Mouse (Mus musculus) central nervous system, embryonic 11.5 days (tissue): ENCODE results near the gene Gm21915. TPM values are rescaled to one million over a fixed set of nuclear protein-coding genes. Genes with fewer than 3 reads are reported as not detected.

Experiments
- polyA plus RNA-seq: library from polyadenylated mRNA; depleted of rRNA; stranded (reverse); fragments of >200 nt; gene quantifications from 2 replicates; pipeline ENCODE4 v1.2.3, GENCODE M21; 2012; rRNA removed

Gm21915 gene
- polyA plus RNA-seq, result not detected in 2 replicates

DNA sequence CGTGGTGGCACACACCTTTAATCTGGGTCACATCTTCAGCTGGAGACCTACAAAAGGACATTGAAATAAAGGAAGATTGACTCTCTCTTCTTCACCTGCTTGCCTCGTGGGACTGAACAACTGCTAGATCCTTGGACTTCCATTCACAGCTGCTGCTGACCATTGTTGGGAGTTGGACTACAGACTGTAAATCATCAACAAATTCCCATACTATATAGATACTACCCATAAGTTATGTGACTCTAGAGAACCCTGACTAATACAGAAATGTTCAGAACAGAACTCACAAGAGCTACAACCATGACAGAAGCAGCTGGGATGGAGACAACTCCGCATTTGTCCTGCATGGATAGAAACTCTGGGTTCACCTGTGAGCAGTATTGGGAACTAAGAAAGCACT lies at the start of gene Gm21915:
Gene Gm21915 (plus strand): TSS at position 301 of the 400 bp plus-strand sequence.

DNA sequence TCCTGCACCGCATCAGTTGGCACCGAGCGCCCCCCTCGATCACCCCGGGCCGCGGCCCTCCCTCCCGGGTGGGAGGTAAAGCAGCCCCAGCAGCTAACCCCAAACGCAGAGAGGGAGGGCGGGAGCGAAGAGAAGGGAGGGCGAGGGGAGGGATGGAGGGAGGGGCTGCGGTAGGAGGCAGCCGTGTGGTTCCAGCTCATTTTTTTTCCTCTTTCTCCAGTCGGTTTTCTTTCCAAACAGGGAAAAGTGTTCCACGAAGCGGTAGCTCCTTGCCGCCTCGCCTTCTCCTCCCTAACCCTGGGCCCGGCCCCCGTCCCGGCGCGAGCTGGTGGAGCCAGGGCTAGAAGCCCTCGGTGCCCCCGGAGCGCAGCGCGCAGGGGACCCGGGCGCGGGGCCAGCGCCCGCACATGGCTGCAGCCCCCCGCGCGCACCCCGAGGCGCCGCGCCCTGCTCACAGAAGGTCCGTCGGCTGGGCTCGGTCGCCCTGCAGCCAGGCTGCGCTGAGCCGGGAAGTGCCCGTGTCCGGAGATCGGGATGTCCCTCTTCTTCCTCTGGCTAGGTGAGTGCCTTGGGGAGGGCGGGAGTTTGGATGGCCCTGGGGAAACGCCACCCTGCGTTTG lies 15.5 kb downstream of the Gm21915 start, which contains the start of gene Clmp:
Gene Clmp (plus strand): TSS at position 162 of the 620 bp plus-strand sequence.

Other genes with a start within 250 kb of the Gm21915 start
- gene Gramd1b, start 139.2 kb upstream of the Gm21915 start, polyA plus RNA-seq, result 6.8 and 10.1 TPM in 2 replicates
- gene Clmp, start 15.3 kb downstream of the Gm21915 start, polyA plus RNA-seq, result 22.7 and 39.5 TPM in 2 replicates
- 2,336 and 2,385 TPM in 2 replicates for gene Hspa8, start 130.4 kb downstream of the Gm21915 start, polyA plus RNA-seq
- 0.32 and 0.49 TPM in 2 replicates for gene Bsx, start 203.5 kb downstream of the Gm21915 start, polyA plus RNA-seq